Comparison of ENCODE assay signal across 14 mouse cellular contexts in the genomic region with DNA sequence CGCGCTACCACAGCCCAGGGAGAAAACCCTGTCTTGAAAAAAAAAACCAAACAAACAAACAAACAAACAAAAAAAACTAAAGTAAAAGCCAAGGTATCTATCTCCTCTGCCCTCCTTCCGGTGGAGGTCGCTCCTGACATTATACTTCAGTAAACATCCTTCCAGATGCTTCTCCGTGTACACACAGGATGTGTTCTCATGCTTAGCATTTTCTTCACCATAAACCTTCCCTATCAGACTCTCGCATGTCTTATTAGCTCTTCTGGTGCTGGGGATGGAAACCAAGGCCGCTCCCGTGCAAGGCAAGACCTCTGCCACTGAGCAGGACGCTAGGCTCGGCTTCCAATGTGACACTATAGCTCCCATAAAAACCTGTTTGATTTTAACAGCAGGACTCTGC. TPM values are rescaled to one million over a fixed set of nuclear protein-coding genes. Genes with fewer than 3 reads are reported as not detected.
DNase-seq lines count a peak whose midpoint lies in the region; ATAC-seq and TF ChIP-seq lines count a peak whose summit lies in the region.
"Had no signal": no experiment of that assay in that cellular context is flagged by ENCODE, and none has a peak within 500 bp of the region (broad histone marks: within the 10 kb centered on the region; RNA-seq: fewer than 3 reads in every experiment).

No protein-coding gene starts in this region.

- no peak for TF ChIP-seq CTCF in small intestine, adult 2 months (IDR thresholded peaks at IDR 0.05; ENCODE audit: extremely low read depth, insufficient read length, insufficient replicate concordance, low read depth, low read length)
- TF ChIP-seq CTCF in midbrain, postnatal 0 days (IDR thresholded peaks at IDR 0.05) = no peak

- H3K9me3 ChIP-seq in heart, embryonic 15.5 days (replicated peaks) = no peaks in the 10 kb centered on the region
- H3K9me3 ChIP-seq in midbrain, embryonic 10.5 days (replicated peaks) = no peaks in the 10 kb centered on the region
- H3K9me3 ChIP-seq in midbrain, embryonic 11.5 days (ENCODE audit: control insufficient read depth, low read length) = no peaks in the 10 kb centered on the region
- H3K9me3 ChIP-seq in midbrain, postnatal 0 days (ENCODE audit: low read length) = no peaks in the 10 kb centered on the region
- H3K9me3 ChIP-seq: embryonic facial prominence, embryonic 15.5 days had no signal

- H3K27me3 ChIP-seq in heart, embryonic 15.5 days = no peaks in the 10 kb centered on the region
- H3K27me3 ChIP-seq in midbrain, embryonic 10.5 days (ENCODE audit: low read depth, poor library complexity, severe bottlenecking) = peaks cover 29% of the 10 kb centered on the region
- peaks cover 14% of the 10 kb centered on the region for H3K27me3 ChIP-seq in midbrain, embryonic 11.5 days (ENCODE audit: control insufficient read depth, insufficient read depth, low read length)
- H3K27me3 ChIP-seq in small intestine, adult 2 months (ENCODE audit: control insufficient read depth, insufficient read depth, low read length) = no peaks in the 10 kb centered on the region
- H3K27me3 ChIP-seq in midbrain, postnatal 0 days (ENCODE audit: insufficient read depth, low read length) = peaks cover 14% of the 10 kb centered on the region

- peak overlapping the region; percentile 89 for H3K27ac ChIP-seq in heart, embryonic 15.5 days
- H3K27ac ChIP-seq in midbrain, embryonic 10.5 days (replicated peaks) = peak overlapping the region; percentile 35; the same call in 1 of the 2 replicates
- H3K27ac ChIP-seq in midbrain, embryonic 11.5 days (ENCODE audit: low read depth, low read length) = no peak overlapping the region
- peak overlapping the region; percentile 31 for H3K27ac ChIP-seq in small intestine, adult 2 months (ENCODE audit: insufficient read depth, low read depth, low read length)
- no peak overlapping the region for H3K27ac ChIP-seq in midbrain, postnatal 0 days (ENCODE audit: low read depth, low read length)
- H3K27ac ChIP-seq: embryonic facial prominence, embryonic 15.5 days had no signal

- peak overlapping the region; percentile 71 for H3K9ac ChIP-seq in heart, embryonic 15.5 days
- H3K9ac ChIP-seq in midbrain, embryonic 11.5 days (ENCODE audit: low read length) = no peak overlapping the region
- H3K9ac ChIP-seq in midbrain, postnatal 0 days (replicated peaks; ENCODE audit: low read length, poor library complexity, severe bottlenecking) = no peak overlapping the region
- H3K9ac ChIP-seq: embryonic facial prominence, embryonic 15.5 days had no signal

- peaks cover 62% of the 10 kb centered on the region for H3K4me1 ChIP-seq in heart, embryonic 15.5 days (replicated peaks)
- H3K4me1 ChIP-seq in midbrain, embryonic 10.5 days = peaks cover 20% of the 10 kb centered on the region
- H3K4me1 ChIP-seq in midbrain, embryonic 11.5 days (ENCODE audit: control insufficient read depth, insufficient read depth, low read length) = peaks cover 2% of the 10 kb centered on the region; the same call in 1 of the 2 replicates
- H3K4me1 ChIP-seq in small intestine, adult 2 months (ENCODE audit: control insufficient read depth, insufficient read depth, insufficient read length, low read length) = peaks cover 47% of the 10 kb centered on the region
- H3K4me1 ChIP-seq in midbrain, postnatal 0 days (ENCODE audit: insufficient read depth, low read length) = no peaks in the 10 kb centered on the region

- no peak for DNase-seq in heart, adult 9 months (ENCODE audit: low spot score in 2 of 2)
- DNase-seq in midbrain, embryonic 10.5 days (ENCODE audit: low spot score) = no peak
- DNase-seq in midbrain, embryonic 11.5 days (ENCODE audit: low spot score, missing footprints) = no peak
- DNase-seq in induced T-regulatory cell, adult 2 months (ENCODE audit: low read depth) = peak; percentile 73
- DNase-seq in adrenal gland, postnatal 14 days = no peak
- DNase-seq in midbrain, postnatal 0 days (ENCODE audit: low spot score) = no peak
- DNase-seq: adrenal gland, adult 8-10 months; cerebellum, adult 2 months; kidney, adult 9 months; left cerebral cortex, postnatal 4 days had no signal

- ATAC-seq in heart, embryonic 15.5 days (replicated peaks; ENCODE audit: insufficient number of reproducible peaks, insufficient read depth, low FRiP score, low read depth) = no peak
- ATAC-seq in midbrain, embryonic 11.5 days (ENCODE audit: low FRiP score) = no peak
- ATAC-seq in midbrain, postnatal 0 days (ENCODE audit: low FRiP score) = no peak

- WGBS in heart, embryonic 15.5 days = 70% methylated on average over 10 of the region's 10 CpGs
- 84% methylated on average over 10 of the region's 10 CpGs for WGBS in midbrain, embryonic 10.5 days
- WGBS in midbrain, embryonic 11.5 days = 85% methylated on average over 10 of the region's 10 CpGs
- WGBS in small intestine, adult 2 months = 84% methylated on average over 10 of the region's 10 CpGs
- 87% methylated on average over 10 of the region's 10 CpGs for WGBS in midbrain, postnatal 0 days

- H3K36me3 ChIP-seq in heart, embryonic 15.5 days = 0 out of 2 replicates have a peak, but pooled peaks cover 5% of the 10 kb centered on the region
- no peaks in the 10 kb centered on the region for H3K36me3 ChIP-seq in midbrain, embryonic 10.5 days
- H3K36me3 ChIP-seq in midbrain, embryonic 11.5 days (ENCODE audit: control insufficient read depth, insufficient read depth, low read length) = no peaks in the 10 kb centered on the region
- H3K36me3 ChIP-seq in small intestine, adult 2 months (ENCODE audit: control insufficient read depth, insufficient read depth, low read length) = no peaks in the 10 kb centered on the region
- no peaks in the 10 kb centered on the region for H3K36me3 ChIP-seq in midbrain, postnatal 0 days (ENCODE audit: insufficient read depth, low read length)
- H3K36me3 ChIP-seq: embryonic facial prominence, embryonic 15.5 days had no signal

- peak overlapping the region; percentile 58 for H3K4me3 ChIP-seq in heart, embryonic 15.5 days
- H3K4me3 ChIP-seq in midbrain, embryonic 10.5 days = no peak overlapping the region
- no peak overlapping the region for H3K4me3 ChIP-seq in midbrain, embryonic 11.5 days (ENCODE audit: low read depth, low read length)
- no peak overlapping the region for H3K4me3 ChIP-seq in small intestine, adult 2 months (ENCODE audit: low read depth, low read length)
- no peak overlapping the region for H3K4me3 ChIP-seq in midbrain, postnatal 0 days (ENCODE audit: low read depth, low read length)
- H3K4me3 ChIP-seq: embryonic facial prominence, embryonic 15.5 days had no signal

- TF ChIP-seq POLR2A in small intestine, adult 2 months (IDR thresholded peaks at IDR 0.05; ENCODE audit: low read depth, low read length) = no peak

- H3K4me2 ChIP-seq in heart, embryonic 15.5 days = peak overlapping the region; percentile 99
- H3K4me2 ChIP-seq in midbrain, embryonic 11.5 days = no peak overlapping the region
- H3K4me2 ChIP-seq in midbrain, postnatal 0 days (ENCODE audit: low read depth, low read length, poor library complexity, severe bottlenecking) = no peak overlapping the region
- H3K4me2 ChIP-seq: embryonic facial prominence, embryonic 15.5 days had no signal

RNA-seq across cellular contexts. Expression of a gene that starts 6.9 kb away (rescaled TPM):
- polyA plus RNA-seq in heart, embryonic 15.5 days (2015; fragmentation: Nextera tagmentation; extraction: Ambion mirVana) = 26.7 and 29.1 TPM in 2 replicates
- 1.3 and 1.6 TPM in 2 replicates for polyA plus RNA-seq in midbrain, embryonic 10.5 days (2016; fragmentation: Nextera tagmentation; extraction: Ambion mirVana)
- 0.60 and 1.3 TPM in 2 replicates for polyA plus RNA-seq in midbrain, embryonic 11.5 days (2014; fragmentation: Nextera tagmentation; extraction: Ambion mirVana)
- polyA plus RNA-seq in small intestine, adult 2 months (2012; rRNA removed) = 8.2 and 25.3 TPM in 2 replicates
- 3.0 and 10.0 TPM in 2 replicates for total RNA-seq in adrenal gland, postnatal 14 days (2021)
- total RNA-seq in midbrain, postnatal 0 days (2014; rRNA removed) = 0.77 and 0.85 TPM in 2 replicates
- polyA plus RNA-seq in midbrain, postnatal 0 days (2015; fragmentation: Nextera tagmentation; extraction: Ambion mirVana) = 0.35 and 0.93 TPM in 2 replicates

RNA-seq across cellular contexts. Expression of a gene that starts 17.6 kb away (rescaled TPM):
- 15.9 and 16.1 TPM in 2 replicates for polyA plus RNA-seq in heart, embryonic 15.5 days (2015; fragmentation: Nextera tagmentation; extraction: Ambion mirVana)
- polyA plus RNA-seq in midbrain, embryonic 10.5 days (2016; fragmentation: Nextera tagmentation; extraction: Ambion mirVana) = 7.1 and 7.8 TPM in 2 replicates
- 5.9 and 7.3 TPM in 2 replicates for polyA plus RNA-seq in midbrain, embryonic 11.5 days (2014; fragmentation: Nextera tagmentation; extraction: Ambion mirVana)
- 2.2 and 3.5 TPM in 2 replicates for polyA plus RNA-seq in small intestine, adult 2 months (2012; rRNA removed)
- total RNA-seq in adrenal gland, postnatal 14 days (2021) = 3.0 and 3.6 TPM in 2 replicates
- total RNA-seq in midbrain, postnatal 0 days (2014; rRNA removed) = 31.2 and 47.0 TPM in 2 replicates
- polyA plus RNA-seq in midbrain, postnatal 0 days (2015; fragmentation: Nextera tagmentation; extraction: Ambion mirVana) = 24.9 and 29.0 TPM in 2 replicates
- total RNA-seq: monocyte, adult 5-6 weeks had no signal

Comparison
In these comparisons a context has a peak if more than half of its experiments do, and no peak if none do; other contexts are left out.
1. H3K27ac ChIP-seq: peak in heart, embryonic 15.5 days (single experiment), midbrain, embryonic 10.5 days (single experiment) and small intestine, adult 2 months (single experiment); none in midbrain, embryonic 11.5 days (single experiment) and midbrain, postnatal 0 days (single experiment).